Comparison of ENCODE assay signal across 8 mouse cellular contexts in genomic region chr5:38158501-38158946, GRCm38 (mm10). TPM values are rescaled to one million over a fixed set of nuclear protein-coding genes. Genes with fewer than 3 reads are reported as not detected.
DNase-seq lines count a peak whose midpoint lies in the region; ATAC-seq and TF ChIP-seq lines count a peak whose summit lies in the region.

No protein-coding gene starts in this region.

- peak overlapping the region; percentile 48 for H3K4me3 ChIP-seq in liver, postnatal 0 days (ENCODE audit: low read depth, low read length)
- H3K4me3 ChIP-seq in stomach, embryonic 16.5 days (replicated peaks; ENCODE audit: low read length), result peak overlapping the region; percentile 57

- no peak for TF ChIP-seq CTCF in liver, postnatal 0 days (IDR thresholded peaks at IDR 0.05; ENCODE audit: low read depth)

- H3K27me3 ChIP-seq in liver, postnatal 0 days (ENCODE audit: insufficient read depth, low read length), result peaks cover 49% of the 10 kb centered on the region
- peaks cover 20% of the 10 kb centered on the region for H3K27me3 ChIP-seq in stomach, embryonic 16.5 days (ENCODE audit: control insufficient read depth, insufficient read depth, low read length)

- 4% methylated on average over 16 of the region's 17 CpGs for WGBS in liver, postnatal 0 days (ENCODE audit: insufficient replicate concordance)
- WGBS in stomach, embryonic 16.5 days, result 3% methylated on average over 17 of the region's 17 CpGs

- no peak overlapping the region for H3K9ac ChIP-seq in liver, postnatal 0 days (replicated peaks)
- H3K9ac ChIP-seq in stomach, embryonic 16.5 days (ENCODE audit: low read length), result peak overlapping the region; percentile 71

- no peaks in the 10 kb centered on the region for H3K9me3 ChIP-seq in liver, postnatal 0 days (ENCODE audit: low read length)
- no peaks in the 10 kb centered on the region for H3K9me3 ChIP-seq in stomach, embryonic 16.5 days (replicated peaks; ENCODE audit: control insufficient read depth, low read length)

- no peak for TF ChIP-seq EP300 in liver, postnatal 0 days (IDR thresholded peaks at IDR 0.05; ENCODE audit: low read depth)

- H3K27ac ChIP-seq in liver, postnatal 0 days (ENCODE audit: low read depth), result no peak overlapping the region
- H3K27ac ChIP-seq in stomach, embryonic 16.5 days (ENCODE audit: low read length), result no peak overlapping the region

- no peaks in the 10 kb centered on the region for H3K4me1 ChIP-seq in liver, postnatal 0 days (ENCODE audit: insufficient read depth)
- H3K4me1 ChIP-seq in stomach, embryonic 16.5 days (ENCODE audit: control insufficient read depth, insufficient read depth, low read length), result no peaks in the 10 kb centered on the region; the same call in 1 of the 2 replicates

- peak overlapping the region; percentile 67 for H3K4me2 ChIP-seq in liver, postnatal 0 days (ENCODE audit: low read depth, low read length)
- H3K4me2 ChIP-seq in stomach, embryonic 16.5 days (ENCODE audit: low read depth, low read length), result peak overlapping the region; percentile 79

- ATAC-seq in granulocyte monocyte progenitor cell, adult 5-6 weeks (replicated peaks; ENCODE audit: poor library complexity, severe bottlenecking), result 0 out of 2 replicates have a peak, but pooled peaks have one; percentile 3
- ATAC-seq in liver, postnatal 0 days, result no peak
- ATAC-seq in stomach, embryonic 16.5 days (ENCODE audit: insufficient read depth, low FRiP score), result no peak

- peak; percentile 52 to 57 for DNase-seq in layer of hippocampus, postnatal 10 days (ENCODE audit: low spot score in 2 of 2)
- no peak for DNase-seq in layer of hippocampus, adult 9-10 months (ENCODE audit: low spot score)
- DNase-seq in cerebellum, postnatal 36 days, result peak; percentile 25 to 27
- no peak for DNase-seq in liver, postnatal 0 days
- no peak for DNase-seq in adrenal gland, adult 18-20 months (ENCODE audit: low spot score in 2 of 2)
- DNase-seq in spleen, adult 12 weeks (ENCODE audit: low spot score), result no peak

- H3K36me3 ChIP-seq in liver, postnatal 0 days (replicated peaks; ENCODE audit: insufficient read depth, low read length), result no peaks in the 10 kb centered on the region
- no peaks in the 10 kb centered on the region; the same call in 1 of the 2 replicates for H3K36me3 ChIP-seq in stomach, embryonic 16.5 days (ENCODE audit: control insufficient read depth, insufficient read depth, low read length)

RNA-seq across cellular contexts. Expression of gene Nsg1, which starts 1.2 kb away (rescaled TPM):
- 100 to 1,000 TPM; 721 to 749 TPM for total RNA-seq in layer of hippocampus, postnatal 10 days (2021)
- not detected in 2 replicates for total RNA-seq in granulocyte monocyte progenitor cell, adult 5-6 weeks (2014; fragmentation: Nextera tagmentation)
- 0.98 TPM in 1 of 2 replicates, not detected in the other for total RNA-seq in granulocyte monocyte progenitor cell, adult 5-6 weeks (2017)
- polyA plus RNA-seq in liver, postnatal 0 days (2015; fragmentation: Nextera tagmentation; extraction: Ambion mirVana), result 1.3 and 1.7 TPM in 2 replicates
- 52.2 and 57.5 TPM in 2 replicates for polyA plus RNA-seq in stomach, embryonic 16.5 days (2015; fragmentation: Nextera tagmentation; extraction: Ambion mirVana)
- total RNA-seq in adrenal gland, adult 18-20 months (2021), result 10 to 100 TPM; 43.5 to 71.0 TPM

Comparison
In these comparisons a context has a peak if more than half of its experiments do, and no peak if none do; other contexts are left out.
1. DNase-seq: peak in layer of hippocampus, postnatal 10 days (2 of 2) and cerebellum, postnatal 36 days (2 of 2); none in layer of hippocampus, adult 9-10 months (single experiment), liver, postnatal 0 days (single experiment), adrenal gland, adult 18-20 months (0 of 2) and spleen, adult 12 weeks (single experiment).
2. RNA of gene Nsg1, which starts 1.2 kb away (total RNA-seq): 721 to 749 TPM in layer of hippocampus, postnatal 10 days and 43.5 to 71.0 TPM in adrenal gland, adult 18-20 months; 0.98 TPM in granulocyte monocyte progenitor cell, adult 5-6 weeks; every median in the first group is over 10 times any median in the second.